Mouse (Mus musculus) thymus, postnatal 14 days (tissue): ENCODE data around the gene Prdm16.

ENCODE experiments used
- DNase-seq: peaks from one replicate; pipeline ENCODE4 v3.0.0; 2021

The Prdm16 gene

DNA sequence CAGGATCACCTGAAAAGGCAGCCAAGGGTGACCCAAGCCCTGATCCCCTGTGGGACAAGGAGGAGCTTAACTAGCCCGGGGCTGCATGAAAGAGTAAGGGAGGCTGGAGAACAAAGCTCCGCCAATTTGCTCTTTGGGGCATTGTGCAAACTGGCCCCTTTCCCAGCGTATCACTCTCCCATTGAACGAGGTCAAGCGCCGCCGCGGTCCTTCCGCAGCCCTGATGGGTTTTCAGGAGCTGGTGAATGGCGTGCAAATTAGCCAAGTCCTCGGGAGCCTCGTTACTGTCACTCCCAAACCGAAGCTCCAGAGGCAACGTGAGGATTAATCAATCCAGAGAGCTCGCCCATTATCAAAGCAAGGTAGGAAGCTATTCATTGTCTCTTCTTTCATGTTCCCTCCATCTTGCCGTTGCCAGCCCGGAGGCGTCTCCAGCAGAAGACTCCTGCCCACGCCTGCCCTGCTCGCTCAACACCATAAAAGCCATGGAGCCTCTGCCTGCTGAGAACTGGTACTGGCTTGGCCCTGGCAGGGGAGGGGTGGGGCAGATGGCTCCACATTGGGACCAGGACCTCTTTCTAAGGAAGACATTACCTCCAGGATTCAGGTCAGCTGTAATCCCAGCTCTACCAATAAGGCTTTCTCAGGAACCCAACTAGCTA lies 129.8 kb downstream of the Prdm16 start:
- no peak for DNase-seq

DNA sequence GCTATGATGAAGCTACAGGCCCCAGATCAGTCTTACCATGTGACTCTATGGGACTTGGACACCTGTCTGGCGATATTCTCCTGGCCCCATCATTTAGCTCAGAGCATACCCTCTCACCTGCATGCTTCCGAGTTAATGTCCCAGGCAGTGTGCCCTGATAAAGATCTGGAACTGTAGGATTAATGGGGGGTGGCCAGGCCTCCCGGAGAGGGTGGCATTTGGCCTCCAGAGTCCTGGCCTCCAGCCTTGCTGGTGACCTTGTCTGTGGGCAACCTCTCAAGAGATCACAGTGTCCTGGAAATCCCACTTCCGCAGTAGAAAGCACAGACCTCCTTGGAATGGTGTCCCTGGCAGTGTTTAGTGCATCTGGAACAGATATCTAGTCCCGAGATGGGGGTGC lies 131.4 kb downstream of the Prdm16 start:
- no peak for DNase-seq

DNA sequence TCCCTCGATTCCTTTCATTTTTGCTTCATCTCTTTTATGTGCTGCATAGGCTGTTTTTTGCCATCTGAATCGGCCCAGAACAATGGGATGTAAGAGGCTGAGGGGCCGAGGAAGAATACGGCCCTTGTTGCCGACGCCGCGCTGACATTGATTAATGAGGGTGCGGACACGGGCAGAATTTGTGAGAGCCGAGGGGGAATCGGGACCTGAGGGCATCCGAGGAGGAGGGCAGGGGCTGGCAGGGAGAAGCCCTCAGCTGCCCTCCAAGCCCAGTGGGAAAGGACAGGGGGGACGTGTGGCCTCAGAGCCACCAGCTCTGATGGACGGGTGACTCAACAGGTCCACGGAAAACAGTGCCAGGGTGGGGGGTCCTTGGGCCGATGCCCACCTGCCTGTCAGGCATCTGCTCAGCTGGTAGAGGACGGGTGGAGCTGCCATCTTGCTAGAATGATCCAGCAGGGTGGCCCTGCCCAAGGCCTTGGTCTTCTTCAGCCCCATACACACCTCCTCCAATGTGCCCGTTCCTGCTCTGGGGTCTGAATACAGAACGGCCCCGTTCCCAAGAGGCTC lies 133.3 kb downstream of the Prdm16 start:
- DNase-seq, result no peak

DNA sequence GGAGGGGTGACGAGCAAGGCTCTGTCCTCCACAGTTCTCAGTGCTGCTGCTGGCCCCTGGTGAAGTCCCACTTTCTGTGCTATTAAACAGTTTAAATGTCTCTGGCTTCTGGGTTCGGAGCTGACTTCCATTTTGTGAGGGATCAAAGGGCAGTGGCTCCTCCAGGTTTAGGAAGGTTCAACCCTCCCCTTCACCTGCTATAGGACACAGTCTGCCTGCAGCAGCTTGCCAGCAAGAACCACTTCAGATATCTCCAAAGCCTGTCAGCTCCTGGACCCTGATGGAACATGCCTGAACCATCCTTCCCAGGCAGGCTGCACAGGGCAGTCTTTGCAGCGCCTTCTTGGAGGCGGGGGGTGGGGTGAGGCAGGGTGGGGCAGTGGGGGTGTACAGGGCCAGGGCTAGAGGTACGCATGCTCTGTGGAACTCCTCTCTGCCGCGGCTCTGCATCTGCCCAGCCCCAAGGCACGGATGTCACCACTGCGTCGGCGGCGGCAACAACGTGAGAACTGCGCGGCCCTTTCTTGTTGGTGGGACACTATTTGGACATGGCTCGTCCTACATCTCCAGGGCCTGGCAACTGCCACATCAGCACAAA lies 134.2 kb downstream of the Prdm16 start:
- DNase-seq, result no peak

DNA sequence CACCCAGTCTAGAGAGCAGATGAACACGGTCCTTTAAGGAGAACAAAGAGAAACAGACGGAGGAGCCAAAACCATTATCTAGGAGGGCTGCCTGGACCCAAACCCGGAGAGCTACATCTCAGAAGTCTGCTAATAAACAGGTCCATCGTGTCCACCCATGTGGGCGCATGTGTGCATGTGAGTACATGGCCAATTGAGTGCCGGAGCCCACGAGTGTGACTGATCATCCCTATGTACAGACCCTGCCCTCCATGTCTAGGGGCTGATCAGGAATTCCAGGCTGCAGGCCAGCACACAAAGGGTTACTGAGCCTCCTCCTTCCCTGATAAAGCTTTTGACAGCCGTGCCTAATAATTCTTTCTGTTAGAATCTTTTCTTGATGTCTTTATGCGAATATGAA lies 136.0 kb downstream of the Prdm16 start:
- DNase-seq, result no peak

DNA sequence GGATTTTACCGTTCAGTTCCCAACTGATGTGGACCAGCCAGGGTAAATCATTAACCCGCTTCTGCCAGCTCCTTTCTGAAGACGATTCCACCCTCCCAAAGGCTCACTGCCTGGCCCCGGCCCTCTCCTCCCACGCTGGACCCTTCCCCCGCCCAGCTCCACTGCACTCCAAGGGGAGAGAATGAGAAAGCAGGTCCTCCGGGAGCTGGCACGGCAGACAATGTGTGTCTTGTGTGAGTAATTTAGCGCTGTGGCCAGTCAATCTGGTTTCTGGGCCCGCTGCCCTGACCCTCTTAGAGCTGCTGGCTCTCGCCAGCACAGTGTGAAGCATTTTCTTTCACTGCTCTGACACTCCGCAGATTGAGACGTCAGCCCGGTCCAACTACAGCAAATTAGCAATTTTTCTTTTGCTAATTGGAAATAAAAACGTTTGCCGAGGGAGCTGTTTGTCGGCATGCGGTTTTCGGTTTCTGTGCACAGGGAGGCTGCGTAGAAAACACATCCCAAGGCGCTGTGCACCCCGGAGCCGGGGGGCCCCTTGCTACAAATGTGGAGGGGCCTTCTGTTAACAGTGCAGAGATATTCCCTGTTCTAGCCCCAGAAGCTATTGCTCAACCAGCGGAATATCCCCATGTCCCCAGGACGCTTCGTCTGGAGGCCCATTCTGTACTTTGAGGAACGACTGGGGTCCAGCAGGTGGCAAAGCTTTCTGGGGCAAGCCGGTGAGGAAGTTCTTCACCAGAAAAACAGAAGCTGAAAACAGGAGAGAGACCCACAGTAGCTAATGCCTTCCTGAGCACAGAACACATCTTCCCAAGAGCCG lies 136.8 kb downstream of the Prdm16 start:
- DNase-seq, result no peak

DNA sequence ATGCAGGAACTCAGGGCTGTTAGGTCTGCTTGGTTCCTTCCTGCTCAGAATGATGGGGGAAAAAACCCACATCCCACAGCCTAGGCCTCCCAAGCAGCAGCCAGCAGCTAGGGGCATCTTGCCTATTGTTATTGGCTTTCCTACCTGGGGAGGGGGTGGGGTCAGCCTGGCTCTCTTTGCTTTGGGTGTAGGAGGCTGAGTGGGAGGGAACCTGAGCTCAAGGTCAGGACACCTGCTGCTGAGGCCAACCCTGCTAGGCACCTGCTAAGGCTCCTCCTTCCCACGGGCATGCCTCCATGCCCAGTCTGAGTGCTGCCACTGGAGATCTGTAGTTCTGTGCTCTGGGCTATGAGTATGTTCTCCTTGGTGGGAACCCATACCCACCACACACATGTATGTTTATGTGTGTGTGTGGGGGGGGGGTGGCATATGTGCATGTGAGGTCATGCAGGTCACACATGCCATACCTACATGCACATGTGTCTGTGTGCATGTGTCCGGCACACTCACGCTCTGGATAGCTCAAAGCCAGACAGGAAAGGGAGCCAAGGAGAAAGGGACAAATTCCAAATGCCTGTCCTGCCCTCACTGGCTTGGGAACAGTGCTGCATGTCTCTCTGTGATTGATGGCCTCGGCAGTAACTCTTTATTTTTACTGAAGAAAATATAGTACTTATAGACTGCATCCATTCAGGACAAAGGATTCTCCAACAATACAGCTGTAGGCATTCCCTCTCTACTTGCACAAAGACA lies 139.1 kb downstream of the Prdm16 start:
- no peak for DNase-seq

DNA sequence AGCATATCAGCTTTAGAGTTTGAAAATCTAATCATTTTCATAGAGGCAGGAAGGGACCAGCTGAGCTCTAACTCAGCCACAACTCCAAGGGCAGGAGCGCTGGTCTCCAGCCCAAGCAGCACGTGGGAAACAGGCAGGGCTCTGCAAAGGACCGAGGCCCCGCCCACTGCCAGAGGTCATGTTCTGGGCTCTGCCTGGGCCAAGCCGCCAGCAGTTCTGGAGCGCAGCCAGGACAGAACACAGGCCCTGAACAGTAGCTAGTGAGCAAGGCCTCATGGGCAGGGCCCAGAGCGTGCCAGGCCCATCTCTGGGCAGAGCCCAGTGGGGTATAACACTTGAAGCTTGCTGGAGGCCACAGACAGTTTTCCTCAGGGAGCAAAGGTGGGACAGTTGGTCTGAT lies 139.7 kb downstream of the Prdm16 start:
- no peak for DNase-seq

DNA sequence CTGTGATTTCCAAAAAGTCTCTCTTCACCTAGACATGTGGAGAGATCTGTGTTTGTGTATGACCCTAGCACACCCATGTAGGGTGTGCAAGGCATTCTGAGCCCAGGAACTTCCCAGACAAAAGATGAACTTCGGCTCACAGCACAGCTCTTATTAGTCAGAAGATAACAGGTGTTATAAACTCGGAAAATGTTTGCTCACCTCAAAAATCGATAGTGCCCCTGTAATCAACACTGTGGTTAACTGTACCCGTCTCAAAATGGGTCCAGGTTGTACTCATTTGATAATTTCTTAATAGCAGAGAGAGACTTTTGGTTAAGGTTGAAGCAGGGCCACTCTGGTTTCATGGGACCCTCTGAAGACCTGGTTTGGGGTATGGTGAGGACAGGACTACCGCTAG lies 140.2 kb downstream of the Prdm16 start:
- no peak for DNase-seq

DNA sequence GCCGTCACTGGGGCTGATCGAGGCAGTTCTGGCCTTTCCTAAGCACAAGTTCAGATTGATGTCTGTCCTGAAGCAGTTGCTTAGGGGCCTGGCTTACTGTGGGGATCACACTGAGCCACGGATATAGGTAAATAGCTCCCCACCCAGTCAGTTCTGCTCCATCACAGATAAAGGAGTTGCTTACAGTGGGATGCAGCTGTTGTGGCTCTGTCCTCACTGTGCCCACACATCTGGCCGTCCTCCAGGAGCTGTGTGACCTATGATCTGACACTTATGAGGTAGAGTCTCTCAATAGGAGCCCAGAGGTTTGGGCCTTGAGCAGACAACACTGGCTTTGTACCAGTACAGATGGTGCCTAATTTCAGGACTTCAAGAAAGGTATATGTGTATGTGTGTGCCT lies 142.7 kb downstream of the Prdm16 start:
- no peak for DNase-seq

DNA sequence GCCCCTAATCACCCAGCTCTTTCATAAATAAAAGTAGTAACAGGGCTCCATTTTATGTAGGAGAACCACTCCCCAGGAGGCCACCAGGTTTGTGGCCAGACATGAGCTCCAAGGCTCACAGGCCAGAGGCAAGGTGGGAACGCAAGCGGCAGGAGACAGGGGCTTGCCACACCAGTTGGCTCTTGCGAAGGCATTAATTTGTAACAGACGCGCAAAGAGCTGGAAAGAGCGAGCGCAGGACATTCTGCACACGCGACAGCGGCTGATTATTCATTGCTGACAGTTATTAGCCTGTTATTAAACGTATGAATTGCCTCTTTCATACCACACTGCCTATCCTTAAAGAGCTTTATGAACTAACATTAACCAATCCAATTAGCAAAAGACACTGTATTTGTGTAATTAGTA lies 144.0 kb downstream of the Prdm16 start:
- no peak for DNase-seq

DNA sequence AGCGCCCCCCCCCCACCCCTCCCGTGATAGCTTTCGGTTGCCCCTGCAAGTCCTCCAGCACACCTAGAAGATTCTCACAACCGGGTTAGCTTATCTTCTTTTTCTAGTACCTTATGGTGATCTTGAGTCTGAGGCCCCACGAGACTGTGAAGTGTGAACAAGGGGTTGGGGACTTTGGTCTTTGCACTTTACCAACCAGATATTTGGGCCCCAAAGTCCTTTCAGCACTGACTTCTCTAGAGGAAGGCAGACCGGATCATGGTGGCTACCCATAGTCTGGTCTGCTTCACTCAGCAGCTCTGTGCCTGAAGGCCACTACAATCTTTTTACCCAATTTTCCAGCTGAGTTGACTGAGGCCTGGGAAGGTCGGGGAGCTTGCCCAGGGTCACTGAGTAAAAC lies 144.4 kb downstream of the Prdm16 start:
- DNase-seq, result no peak

DNA sequence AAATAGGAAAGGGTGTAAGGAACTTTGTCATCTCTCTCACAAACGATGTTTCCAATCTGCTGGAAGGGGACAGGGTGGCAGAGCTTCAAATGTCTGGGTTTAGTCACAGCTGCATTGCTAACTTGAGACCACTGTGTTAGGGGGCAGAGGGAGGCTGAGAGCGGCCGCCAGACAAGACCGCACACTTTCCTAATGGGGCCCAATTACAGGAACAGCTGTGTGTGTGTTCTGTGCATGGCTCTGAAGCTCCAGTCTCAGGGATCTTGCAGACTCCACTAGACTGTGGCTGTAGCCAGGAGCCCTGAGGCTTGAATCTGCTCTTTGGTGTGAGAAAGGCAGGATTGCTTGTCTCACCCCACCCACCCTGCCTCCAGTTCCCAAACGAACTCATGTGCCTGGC lies 148.6 kb downstream of the Prdm16 start:
- DNase-seq, result no peak

DNA sequence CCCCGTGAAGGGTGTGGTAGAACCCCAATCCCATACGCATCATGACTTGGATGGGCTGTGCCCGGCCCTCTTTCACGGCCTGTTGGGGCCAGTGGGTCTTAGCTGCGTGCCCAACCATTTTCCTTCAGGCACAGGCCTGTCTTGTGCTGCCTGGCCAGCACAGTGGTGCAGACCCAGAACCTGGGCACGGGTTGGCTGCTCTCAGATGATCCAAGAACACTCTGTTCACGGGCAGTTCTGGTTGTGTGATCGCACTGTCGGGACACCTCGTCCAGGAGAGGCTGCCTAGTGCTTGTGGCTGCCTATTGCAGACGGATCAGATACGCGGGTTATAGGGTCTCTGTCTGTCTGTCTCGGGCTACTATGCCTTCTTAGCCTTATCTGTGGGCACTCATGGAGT lies 154.0 kb downstream of the Prdm16 start:
- no peak for DNase-seq

DNA sequence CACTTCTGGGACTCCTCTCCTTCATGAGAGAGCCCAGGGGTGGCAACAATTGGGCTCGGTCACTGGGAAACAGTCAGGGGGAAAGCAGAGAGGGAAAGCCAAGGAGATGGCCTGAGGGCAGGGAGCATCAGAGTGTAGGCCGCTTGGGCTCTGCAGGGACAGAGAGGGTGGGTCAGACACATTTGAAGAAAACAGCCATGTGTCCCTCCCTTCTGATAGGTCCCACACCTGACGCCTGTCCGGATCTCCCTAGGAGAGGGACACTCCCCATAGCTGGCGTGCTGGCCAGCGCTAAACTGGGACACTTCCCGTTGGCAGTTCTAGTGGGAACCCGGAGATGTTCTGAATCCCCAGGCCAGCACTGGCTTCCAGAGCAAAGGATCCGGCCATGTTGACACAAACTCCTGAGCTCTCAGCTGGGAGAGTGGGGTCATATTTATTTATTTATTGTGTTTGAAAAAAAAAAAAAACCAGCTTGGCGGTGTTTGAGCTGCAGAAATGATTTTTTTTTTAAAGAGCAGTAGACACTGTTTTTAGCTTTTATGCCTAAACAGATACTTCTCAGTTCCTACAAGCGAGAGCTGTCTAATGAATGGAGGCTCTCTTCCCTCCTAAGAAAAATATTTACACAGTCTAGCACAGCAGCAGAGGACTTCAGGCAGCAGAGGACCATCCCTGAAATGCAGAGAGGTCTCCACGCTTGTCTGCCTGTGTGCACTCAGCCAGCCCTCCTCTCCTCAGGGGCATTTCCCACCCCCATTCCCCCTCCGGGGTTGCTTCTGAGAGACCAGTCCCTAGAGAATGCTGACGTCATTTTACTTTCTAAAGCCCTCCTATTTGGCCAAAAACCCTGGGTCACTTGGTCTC lies 154.7 kb downstream of the Prdm16 start:
- no peak for DNase-seq

DNA sequence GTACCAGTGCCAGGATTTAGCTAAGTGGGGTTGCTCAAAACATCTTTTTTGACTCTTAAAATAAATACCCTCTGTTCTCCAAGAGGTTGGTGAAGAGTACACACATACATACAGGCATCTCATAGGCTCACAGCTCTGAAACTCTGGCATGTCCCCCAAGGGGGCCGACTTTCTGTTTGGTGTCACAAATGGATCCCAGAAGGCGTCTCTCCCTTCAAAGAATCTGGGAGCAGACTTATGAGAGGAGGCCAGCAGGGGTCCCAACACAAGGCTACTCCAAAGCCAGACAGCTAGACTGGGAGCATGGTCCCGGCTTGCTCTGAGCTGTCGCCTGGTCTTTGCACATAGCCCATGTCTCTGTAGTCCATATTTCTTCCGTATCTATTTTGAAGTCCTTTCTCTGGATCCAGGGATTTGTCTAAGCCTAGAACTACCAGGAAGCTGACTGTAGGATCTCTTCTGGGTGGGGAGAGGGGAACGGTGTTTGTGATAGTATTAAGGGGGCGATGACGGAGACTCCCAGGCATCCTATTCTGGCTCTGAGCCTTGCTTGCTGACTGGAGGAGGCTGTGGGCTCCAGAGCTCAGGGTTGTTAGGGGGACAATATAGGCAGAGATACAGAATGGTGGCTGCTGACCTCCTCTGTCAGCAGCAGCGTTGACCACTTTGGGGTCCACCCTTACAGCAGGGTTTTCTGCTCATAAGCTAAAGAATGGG lies 156.0 kb downstream of the Prdm16 start:
- DNase-seq, result no peak

DNA sequence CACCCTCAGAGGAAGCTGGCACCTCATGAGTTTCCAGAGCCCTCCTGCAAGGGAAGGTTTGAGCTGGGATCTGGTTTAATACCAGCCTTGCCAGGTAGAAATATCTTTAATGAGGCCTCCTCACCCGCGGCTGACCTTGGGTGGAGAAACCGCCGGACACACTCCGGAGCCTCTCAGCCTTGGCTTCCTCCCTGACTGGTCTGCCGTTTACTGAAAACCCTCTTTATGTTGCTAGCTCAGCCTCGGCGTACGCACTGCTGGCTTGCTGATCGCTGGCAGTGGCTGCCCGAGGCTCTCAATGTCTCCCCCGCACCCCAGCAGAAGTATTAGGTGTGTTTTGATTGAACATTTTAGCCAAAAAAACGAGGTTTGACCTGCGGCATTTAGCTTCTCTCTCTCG lies 156.5 kb downstream of the Prdm16 start:
- no peak for DNase-seq

DNA sequence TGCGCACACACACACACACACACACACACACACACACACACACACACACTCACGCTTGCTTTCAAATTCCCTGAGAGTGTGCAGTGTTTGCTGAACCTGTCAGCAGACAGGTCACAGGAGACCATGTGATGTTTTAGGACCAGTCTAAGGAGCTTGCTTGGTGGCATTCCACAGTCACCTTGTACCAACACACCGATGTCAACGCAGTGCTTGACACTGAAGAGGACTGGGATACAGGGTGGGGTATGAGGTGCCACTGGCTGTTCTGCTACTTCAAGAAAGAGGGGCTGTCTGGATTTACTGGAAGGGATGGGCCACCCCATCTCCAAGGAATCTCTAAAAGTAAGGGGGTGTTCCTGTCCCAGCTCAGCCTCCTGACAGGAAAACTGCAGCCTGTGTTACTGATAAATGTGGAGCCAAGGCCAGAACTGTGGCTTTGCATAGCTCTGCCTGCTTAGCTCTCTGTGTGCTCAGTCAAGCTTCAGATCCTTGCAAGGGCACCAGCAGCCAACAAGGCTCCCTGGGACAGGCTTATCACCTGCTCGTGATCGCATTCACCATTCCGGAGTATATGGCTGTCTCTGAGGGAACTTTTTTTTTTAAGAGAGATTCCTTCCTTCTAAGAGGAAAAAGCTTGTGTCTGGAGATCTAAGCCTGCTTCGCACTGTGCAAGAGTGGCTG lies 157.6 kb downstream of the Prdm16 start:
- DNase-seq, result no peak

DNA sequence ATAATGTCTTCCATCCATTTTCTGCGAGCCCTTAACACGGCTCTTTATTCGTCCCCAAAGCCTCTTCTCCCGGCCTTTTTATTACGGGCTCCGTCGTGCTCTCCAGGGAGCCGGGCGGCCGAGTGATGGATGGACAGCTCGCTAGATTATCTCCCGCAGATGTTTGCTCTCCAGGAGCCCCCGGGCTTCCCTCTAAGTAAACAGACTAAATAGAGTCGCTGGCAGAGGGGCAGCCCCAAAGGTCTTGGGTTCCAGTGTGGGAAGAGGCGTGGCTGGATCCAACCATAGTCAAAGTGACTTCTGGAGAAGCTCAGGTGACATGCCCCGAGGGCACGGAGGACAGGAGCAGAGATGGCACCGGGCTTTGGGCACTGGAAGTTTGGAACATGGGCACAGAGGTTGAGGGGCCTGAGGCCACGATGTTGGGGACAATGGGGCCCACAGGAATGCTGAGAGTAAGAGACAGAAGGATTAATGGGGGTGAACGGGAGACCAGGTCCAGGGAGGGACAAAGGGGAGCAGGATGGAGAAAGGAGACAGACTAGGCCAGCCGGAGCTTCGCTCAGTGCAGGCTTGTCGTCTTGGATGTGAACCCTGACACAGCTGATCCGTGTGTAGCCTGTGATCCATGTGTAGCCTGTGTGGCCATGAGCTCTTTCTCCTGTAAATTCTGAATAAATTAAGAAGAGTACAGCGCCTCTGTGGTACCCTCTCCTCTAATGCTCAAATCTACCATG lies 162.9 kb downstream of the Prdm16 start:
- no peak for DNase-seq

DNA sequence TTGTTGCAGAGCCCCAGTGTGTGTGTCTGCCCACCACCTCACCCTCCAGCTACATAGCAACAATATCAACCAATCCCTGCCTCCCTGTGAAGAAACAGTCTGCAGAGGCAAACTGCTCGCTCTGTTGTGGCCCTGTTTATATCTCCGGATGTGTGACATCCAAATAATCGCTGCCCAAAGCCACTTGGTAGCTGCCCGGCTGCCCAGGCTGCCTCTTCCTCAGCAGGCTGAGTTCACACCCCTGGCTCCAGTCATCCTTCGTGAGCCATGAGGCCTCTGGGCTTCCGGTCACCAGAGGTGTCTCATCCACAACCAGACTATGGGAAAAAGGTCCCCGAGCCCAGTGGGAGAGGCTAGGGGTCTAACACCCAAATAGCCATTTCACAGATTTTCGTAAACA lies 164.1 kb downstream of the Prdm16 start:
- no peak for DNase-seq
